Mouse (Mus musculus): ENCODE results near the gene Ppp1r1a.
A peak's percentile ranks its signal among the peaks of the same experiment; 100 is the strongest.

GRCm38 (mm10) chr15:103530372-103530771 is 7.4 kb downstream of the Ppp1r1a start:
- TF ChIP-seq CTCF (IDR thresholded peaks at IDR 0.05; ENCODE audit: control insufficient read depth, insufficient read depth, low read length): peak; percentile 89
- TF ChIP-seq POLR2A (IDR thresholded peaks at IDR 0.05; ENCODE audit: borderline replicate concordance, control insufficient read depth, low read depth, low read length): no peak
